Mouse (Mus musculus) lung, postnatal 10 days (tissue): Measurements from ENCODE around the gene Marcks.
"Not testable (repeated sequence)": the region's sequence is repeated elsewhere in the genome, so short reads cannot be mapped to it uniquely, and the experiment has no call there.

Experiments
- DNase-seq: peaks from one replicate; pipeline ENCODE4 v3.0.0; 2021

The Marcks gene

DNA sequence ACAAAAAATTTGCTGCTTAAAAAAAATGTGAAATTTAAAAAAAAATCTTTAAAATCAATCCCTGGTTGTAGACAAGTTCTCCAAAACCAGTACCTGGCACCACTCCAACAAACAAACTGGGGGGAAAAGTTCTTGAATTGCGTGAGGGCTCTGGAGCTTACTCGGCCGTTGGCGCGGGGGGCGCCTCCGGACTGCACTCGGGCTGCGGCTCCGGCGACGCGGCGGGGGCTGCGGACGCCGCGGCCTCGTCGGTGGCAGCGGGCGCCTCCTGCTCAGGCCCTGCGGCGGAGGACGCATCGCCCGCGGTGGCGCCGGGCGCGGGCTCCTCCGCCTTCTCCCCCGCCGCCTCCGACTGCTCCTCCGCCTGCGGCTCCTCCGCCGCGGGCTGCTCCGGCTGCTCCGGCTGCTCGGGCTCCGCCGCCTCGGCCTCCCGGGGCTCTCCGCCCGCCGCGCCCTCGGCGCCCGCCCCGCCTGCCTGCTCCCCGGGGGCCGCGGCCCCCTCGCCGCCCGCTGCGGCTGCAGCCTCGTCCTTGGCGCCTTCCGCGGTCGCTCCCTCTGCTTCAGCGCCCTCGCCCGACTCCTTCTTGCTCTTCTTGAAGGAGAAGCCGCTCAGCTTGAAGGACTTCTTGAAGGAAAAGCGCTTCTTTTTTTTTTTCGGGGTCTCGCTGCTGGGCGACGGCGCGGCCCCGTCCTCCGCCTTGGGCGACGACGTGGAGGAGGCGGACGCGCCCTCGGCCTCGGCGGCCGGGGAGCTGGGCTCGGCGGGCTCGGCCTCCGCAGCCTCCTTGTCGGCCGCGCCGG lies 2.6 kb downstream of the Marcks start:
- peak; percentile 70 for DNase-seq

- no peak for DNase-seq
Observed at GRCm38 (mm10) chr10:37133876-37134708, 4.6 kb downstream of the Marcks start.

DNA sequence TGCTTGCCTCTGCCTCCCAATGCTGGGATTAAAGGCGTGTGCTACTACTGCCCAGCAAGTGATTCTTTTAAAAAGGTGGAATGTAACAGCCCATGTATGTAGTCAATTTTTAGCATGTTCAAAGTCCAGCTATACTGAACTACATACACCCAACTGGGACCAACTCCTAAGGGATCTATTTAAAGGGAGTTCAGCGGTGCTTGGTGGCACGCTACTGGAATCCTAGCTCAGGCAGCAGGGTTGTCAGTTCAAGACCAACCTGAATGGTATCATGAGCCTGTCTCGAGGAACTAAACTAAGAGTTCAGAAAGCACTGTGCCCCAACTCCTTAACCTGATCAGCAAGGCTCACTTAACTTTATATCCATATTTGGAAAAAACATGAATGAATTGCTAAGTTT lies 6.0 kb downstream of the Marcks start:
- no peak for DNase-seq

DNA sequence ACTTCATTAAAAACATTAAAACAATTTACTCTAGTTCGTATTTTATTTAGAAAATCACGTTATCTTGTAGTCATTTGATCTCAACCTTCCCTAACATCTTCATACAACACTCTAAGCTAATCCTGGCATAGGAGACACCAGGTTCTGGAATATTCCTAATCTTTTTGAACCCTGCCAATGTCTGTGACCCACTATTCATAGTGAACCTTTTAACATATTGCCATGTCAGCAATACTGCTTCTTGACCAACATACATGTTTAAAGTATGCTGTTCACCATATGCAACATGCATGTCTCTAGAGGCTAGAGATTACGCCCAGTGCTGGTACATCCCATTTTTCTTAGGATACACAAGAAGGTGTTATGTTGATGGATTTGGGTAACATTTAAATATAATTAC lies 9.1 kb downstream of the Marcks start:
- DNase-seq, result no peak

DNA sequence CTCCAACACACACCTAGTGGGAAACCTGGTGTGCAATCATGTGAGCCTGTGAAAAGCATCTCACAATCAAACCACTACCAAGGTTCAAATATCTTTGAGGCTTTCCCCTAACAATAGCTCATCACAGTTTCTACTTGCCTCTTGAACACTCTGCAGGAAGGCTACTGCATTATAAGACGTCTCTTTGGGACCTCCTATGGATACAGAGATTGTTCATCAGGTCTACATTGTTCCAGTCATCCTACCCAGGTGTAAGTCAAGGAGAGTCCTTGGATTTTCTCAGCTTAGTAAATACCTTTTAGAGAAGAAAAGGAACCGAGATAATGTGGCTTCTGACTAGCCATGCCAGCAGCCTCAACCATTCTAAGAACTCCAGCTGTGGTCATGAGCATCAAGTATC lies 23.4 kb downstream of the Marcks start:
- no peak for DNase-seq

DNA sequence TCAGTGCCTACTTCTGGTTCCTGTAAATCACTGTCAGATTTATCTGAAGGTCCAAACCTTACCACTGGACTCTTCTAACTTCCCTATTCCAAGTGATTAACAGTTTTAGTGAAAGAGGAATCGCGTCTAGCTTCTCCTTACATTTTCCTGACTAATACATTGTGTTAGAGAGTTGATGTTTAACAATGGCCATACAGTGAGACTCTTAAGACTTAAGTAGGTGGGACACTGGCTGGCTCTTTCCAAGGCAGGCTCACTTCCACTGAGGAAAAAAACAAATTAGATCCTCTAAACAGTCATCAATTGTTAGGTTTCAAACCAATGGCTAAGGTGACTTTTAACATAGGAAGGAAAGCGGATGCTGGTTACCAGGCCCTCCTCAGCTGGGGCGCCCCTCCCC lies 25.9 kb downstream of the Marcks start:
- DNase-seq, result no peak

- no peak for DNase-seq
Observed at GRCm38 (mm10) chr10:37112362-37112761, 26.4 kb downstream of the Marcks start.

DNA sequence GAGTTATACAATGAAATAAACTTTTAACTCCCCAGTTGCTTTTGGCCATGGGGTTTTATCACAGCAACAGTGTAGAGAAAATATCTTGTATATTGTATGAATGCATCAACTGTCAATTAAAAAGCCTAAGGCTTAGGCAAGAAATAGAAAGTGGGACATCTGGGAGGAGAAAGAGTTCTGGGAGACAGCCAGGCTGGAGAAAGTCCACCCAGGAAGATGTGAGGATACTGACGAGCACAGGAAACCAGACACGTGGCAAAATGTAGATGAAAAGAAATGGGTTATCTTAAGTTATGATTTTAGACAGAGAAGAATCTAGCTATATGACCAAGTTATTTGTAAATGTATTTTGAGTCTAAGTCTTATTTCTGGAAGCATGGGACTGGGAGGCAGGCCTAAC lies 27.3 kb downstream of the Marcks start:
- DNase-seq, result no peak

- DNase-seq, result peak; percentile 37
Observed at GRCm38 (mm10) chr10:37106871-37107627, 31.7 kb downstream of the Marcks start.

DNA sequence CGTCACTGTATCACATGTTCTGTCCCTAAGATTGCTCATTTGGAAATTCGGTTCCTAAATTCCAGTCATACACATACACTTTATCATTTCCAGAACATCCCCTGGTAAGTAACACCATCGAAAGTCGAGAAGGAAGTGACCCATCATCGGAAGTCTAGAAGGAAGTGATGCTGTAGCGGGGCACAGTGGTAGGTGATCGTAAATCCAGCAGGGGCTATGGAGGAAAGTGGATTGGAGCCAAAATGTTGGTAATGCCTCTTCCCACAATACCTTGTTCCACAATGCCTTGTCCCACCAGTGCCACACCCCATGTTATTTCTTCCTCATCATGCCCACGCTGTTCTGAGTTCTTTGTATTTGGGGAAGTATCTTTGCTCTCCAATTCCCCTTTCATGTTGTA lies 32.4 kb downstream of the Marcks start:
- DNase-seq, result no peak

- DNase-seq, result no peak
Observed at GRCm38 (mm10) chr10:37102227-37103080, 36.3 kb downstream of the Marcks start.

GRCm38 (mm10) chr10:37101733-37102132 lies 37.0 kb downstream of the Marcks start:
- DNase-seq, result no peak

DNA sequence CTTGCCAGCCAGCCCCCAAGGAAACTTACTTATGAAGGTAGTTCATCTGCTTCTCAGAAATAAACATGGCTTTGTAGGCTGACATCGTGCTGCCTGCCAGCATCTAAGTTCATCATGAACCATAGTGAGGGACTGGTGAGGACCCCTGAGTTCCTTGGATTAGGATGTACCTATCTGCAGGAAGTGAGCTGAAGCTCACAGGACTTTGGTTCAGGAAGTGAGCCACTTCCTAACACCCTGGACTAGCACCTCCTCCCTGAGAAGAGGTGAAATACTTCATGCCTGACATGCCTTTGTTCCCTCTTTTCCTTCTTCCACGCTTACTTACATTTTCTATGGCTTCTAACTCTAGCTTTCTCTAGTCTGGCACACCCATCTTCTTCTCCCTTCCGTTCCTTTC lies 42.2 kb downstream of the Marcks start:
- no peak for DNase-seq

GRCm38 (mm10) chr10:37095803-37096202 lies 42.9 kb downstream of the Marcks start:
- DNase-seq, result peak; percentile 37

DNA sequence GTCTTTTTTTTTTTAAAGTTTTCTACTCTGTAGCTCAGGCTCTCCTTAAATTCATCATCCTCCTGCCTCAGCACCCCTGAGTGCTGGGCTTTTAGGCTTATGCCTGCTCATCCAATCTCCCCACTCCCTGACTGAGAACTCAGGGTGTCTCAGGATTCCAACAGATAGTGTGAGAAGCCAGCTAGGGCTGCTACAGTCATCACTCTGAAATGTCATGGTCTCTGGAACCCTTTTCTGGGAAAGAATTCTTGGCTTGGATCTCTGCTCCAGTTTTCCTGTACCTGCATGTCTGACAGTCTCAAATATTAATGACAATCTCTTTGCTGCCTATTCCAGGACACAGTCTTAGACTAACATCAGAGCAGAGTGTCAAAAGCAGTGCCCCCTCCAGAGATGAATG lies 45.4 kb downstream of the Marcks start:
- no peak for DNase-seq

DNA sequence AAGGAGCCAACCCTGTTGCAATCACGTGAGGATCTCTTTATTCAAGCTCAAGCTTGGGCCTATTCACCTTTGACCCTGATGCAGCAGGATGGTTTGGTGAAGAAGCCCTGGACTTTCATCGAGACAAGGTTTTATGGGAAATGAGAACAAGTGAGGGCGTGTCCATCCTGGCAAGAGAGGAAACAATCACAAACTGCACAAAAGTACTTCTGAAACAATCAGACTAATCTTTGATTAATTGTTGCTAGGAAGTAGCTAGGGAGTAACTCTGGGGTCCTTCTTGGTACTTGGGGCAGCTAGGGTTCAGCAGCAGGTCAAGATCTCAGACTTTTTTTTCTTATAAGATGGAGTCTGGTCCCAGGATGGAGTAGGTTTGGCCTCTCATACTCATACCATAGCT lies 48.3 kb downstream of the Marcks start:
- DNase-seq, result no peak

DNA sequence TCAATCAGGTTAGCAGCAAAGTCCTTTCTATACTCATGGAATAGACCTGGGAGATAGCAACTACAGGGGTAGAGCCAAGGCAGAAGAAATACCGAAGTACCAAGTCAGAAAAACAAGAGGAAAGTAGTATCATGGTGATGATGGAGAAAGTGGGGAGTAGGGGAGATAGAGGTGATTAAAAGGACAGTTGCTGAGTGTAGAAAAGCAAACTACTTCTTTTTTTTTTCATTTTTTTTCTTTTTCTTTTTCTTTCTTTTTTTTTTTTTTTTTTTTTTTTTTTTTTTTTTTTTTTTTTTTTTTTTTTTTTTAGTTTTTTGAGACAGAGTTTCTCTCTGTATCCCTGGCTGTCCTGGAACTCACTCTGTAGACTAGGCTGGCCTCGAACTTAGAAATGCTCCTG lies 54.6 kb downstream of the Marcks start:
- DNase-seq, result not testable (repeated sequence)
